Mouse (Mus musculus): ENCODE results near the gene Akr1b8. TPM values are rescaled to one million over a fixed set of nuclear protein-coding genes. Genes with fewer than 3 reads are reported as not detected.
A peak's percentile ranks its signal among the peaks of the same experiment; 100 is the strongest.
"Not testable (repeated sequence)": the region's sequence is repeated elsewhere in the genome, so short reads cannot be mapped to it uniquely, and the experiment has no call there.

Gene Akr1b8
- polyA plus RNA-seq, 1 experiment from 2014 or later, result 18.4 TPM

DNA sequence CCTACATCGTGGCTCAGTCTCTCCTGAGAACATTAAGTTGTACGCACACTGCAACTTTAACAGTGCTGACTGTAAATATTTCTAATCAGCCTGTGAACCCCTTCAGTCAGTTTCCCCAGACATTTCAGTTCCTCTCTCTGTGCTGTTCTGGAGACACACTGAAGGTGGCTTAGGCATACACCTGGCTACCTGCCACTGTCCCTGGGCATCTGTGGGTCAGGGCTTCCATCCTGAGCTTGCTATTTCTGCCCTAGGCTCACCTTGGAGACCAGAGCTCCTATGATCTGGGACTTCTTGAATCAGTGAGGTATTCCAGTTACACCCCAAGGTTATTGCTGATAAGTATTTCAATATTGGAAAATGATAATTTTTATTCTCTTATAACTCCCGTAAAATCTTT, 1.5 kb upstream of the Akr1b8 start:
- no peak overlapping the region for H3K4me3 ChIP-seq
- no peak overlapping the region for H3K27ac ChIP-seq
- 93% methylated on average over 3 of the region's 3 CpGs for WGBS
- H3K27me3 ChIP-seq, result no peaks in the 10 kb centered on the region
- H3K4me1 ChIP-seq, result peaks cover 11% of the 10 kb centered on the region; the same call in 1 of the 2 replicates
- H3K9ac ChIP-seq, result no peak overlapping the region
- H3K9me3 ChIP-seq (replicated peaks), result no peaks in the 10 kb centered on the region
- ATAC-seq (ENCODE audit: low FRiP score), result no peak
- no peaks in the 10 kb centered on the region for H3K36me3 ChIP-seq
- no peak overlapping the region for H3K4me2 ChIP-seq (replicated peaks)

DNA sequence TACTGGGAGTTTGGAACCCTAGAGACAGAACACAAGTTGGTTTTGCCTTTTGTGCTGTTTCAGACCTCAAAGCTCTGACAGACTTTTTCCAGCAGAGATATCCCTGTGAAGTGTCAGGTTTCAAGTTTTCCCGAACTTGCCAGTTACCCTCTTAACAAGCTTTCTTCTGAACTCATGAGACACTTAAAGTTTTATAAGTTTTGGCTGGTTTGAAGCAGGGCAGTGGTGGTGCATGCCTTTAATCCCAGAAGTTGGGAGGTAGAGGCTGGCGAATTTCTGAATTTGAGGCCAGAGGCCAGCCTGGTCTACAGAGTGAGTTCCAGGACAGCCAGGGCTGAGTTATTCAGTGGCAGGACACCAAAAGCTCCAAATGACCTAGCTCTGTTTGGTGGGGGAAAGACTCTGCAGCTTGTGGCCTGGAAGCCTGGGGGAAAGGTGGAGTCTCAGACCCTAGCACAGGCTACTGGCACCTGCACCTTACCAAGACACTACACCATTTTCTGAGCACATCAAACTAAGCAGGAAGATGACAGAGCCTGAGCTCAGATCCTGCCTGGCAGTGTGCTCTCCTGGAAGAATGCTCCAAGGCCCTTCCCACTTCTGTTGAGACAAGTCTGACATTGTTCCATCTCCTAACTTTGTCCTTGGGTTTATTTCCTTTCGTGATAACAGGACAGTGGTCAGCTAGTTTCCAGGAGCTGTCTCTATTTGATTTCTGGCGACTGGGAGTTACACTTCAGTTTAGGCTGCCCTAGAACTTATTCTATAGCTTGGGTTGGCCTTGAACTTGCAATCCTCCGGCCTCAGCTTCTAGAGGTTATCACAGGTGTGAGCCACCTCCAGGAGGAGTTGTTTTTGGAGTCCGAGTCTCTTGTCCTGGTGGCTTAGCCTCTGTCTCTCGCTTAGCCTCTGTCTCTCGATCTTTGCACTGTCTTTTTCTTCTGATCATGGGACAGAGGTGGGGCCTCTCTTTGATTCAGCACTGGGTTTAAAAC, 732 bp downstream of the Akr1b8 start:
- H3K4me1 ChIP-seq, result peaks cover 11% of the 10 kb centered on the region; the same call in 1 of the 2 replicates
- no peaks in the 10 kb centered on the region for H3K9me3 ChIP-seq (replicated peaks)
- H3K9ac ChIP-seq, result peak overlapping the region; percentile 18; the same call in 1 of the 2 replicates
- 0 out of 2 replicates have a peak overlapping the region, but pooled peaks have one; percentile 18 for H3K4me3 ChIP-seq
- H3K27ac ChIP-seq, result peak overlapping the region; percentile 30; the same call in 1 of the 2 replicates
- H3K36me3 ChIP-seq, result no peaks in the 10 kb centered on the region
- 82% methylated on average over 8 of the region's 8 CpGs for WGBS
- no peaks in the 10 kb centered on the region for H3K27me3 ChIP-seq
- peak overlapping the region; percentile 53 for H3K4me2 ChIP-seq (replicated peaks)
- no peak for ATAC-seq (ENCODE audit: low FRiP score)

DNA sequence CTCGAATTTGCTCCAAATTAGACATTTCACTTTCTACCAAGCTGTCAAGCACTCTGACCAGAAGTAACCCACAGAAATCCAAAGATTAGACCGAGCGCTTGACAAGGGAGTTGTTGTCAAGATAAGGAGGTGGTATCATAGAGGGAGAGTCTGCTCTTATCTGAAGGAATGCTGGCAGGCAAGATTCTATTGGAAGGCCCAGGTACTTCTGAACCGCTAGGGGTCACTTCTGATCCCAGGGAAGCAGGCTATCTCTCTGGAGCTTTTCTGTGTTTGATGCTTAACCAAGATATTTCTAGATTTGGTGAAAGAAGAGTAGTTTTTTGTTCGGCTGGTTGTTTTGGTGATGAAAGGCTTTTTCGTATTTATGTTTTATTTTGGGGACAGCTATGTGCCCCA, 1.4 kb downstream of the Akr1b8 start:
- H3K27ac ChIP-seq, result no peak overlapping the region
- 76% methylated on average over 6 of the region's 6 CpGs for WGBS
- H3K36me3 ChIP-seq, result no peaks in the 10 kb centered on the region

DNA sequence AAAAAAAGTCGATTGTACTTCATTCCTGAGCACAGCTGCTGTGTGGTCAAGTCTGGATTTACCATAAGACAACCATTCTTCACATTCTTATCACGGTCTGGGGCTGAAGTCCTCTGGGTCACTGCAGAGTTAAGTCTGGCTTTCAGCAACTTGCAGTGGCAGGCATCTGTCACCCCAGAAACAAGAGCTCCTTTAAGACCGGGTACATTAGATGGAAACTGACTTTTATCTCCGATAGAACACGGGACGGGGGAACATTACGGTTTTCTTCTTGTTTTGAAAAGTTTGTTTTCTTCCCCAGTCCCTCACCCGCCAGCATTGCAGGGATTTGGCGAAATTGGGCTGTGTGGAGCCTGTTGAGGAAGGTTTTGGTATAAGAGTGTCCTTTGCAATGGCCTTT, 1.9 kb downstream of the Akr1b8 start:
- Histone ChIP-seq H3K4me1 (peaks cover 11% of the 10 kb centered on the region; the same call in 1 of the 2 replicates), H3K9me3 (replicated peaks) (no peaks in the 10 kb centered on the region), H3K27me3 (no peaks in the 10 kb centered on the region), H3K9ac (no peak overlapping the region), H3K27ac (no peak overlapping the region), H3K4me2 (replicated peaks) (no peak overlapping the region), H3K36me3 (no peaks in the 10 kb centered on the region), H3K4me3 (no peak overlapping the region)
- ATAC-seq (ENCODE audit: low FRiP score), result no peak
- 81% methylated on average over 9 of the region's 9 CpGs for WGBS

More for the DNA sequence above, 1.4 kb downstream of the Akr1b8 start:
- Histone ChIP-seq H3K9me3 (replicated peaks) (no peaks in the 10 kb centered on the region), H3K9ac (no peak overlapping the region), H3K27me3 (no peaks in the 10 kb centered on the region), H3K4me2 (replicated peaks) (no peak overlapping the region), H3K4me1 (peaks cover 11% of the 10 kb centered on the region; the same call in 1 of the 2 replicates), H3K4me3 (no peak overlapping the region)
- ATAC-seq (ENCODE audit: low FRiP score), result no peak

DNA sequence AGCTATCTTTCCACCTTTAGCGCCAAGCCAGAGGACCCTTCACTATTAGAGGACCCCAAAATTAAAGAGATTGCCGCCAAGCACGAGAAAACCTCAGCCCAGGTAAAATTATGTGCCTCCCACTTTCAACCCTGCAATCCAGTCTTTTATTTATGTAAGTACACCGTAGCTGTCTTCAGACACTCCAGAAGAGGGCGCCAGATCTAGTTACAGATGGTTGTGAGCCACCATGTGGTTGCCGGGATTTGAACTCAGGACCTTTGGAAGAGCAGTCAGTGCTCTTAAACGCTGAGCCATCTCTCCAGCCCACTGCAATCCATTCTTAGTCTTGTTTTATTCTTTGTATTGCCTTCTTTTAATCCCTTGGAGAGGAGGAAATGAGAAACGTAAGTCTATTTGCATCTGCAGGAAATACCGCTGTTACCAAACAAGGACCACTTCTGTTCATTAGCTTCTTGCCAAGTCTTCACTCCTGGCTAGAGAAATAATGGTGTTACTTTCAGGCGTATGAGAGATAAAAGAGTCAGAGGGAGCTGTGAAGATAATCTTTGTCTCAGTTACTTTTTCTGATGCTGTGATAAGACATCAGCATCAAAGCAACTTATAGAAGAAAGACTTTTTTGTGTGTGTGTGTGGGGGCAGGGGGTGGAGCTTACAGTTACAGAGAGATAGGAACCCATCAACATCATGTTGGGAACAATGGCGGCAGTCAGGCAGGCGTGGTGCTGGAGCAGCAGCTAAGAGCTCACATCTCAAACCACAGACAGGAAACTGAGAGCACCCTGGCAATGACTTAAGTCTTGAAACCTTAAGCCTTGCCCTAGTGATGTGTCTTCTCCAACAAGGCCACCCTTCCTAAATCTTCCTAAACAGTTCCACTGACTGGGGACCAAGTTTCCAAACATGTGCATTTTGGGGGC, 10.6 kb downstream of the Akr1b8 start:
- no peaks in the 10 kb centered on the region for H3K9me3 ChIP-seq (replicated peaks)
- H3K36me3 ChIP-seq, result no peaks in the 10 kb centered on the region
- no peak overlapping the region for H3K9ac ChIP-seq
- ATAC-seq (ENCODE audit: low FRiP score), result no peak
- 88% methylated on average over 12 of the region's 12 CpGs for WGBS
- H3K4me1 ChIP-seq, result peaks cover 8% of the 10 kb centered on the region
- no peak overlapping the region for H3K27ac ChIP-seq
- no peak overlapping the region for H3K4me3 ChIP-seq
- no peaks in the 10 kb centered on the region for H3K27me3 ChIP-seq
- H3K4me2 ChIP-seq (replicated peaks), result no peak overlapping the region

DNA sequence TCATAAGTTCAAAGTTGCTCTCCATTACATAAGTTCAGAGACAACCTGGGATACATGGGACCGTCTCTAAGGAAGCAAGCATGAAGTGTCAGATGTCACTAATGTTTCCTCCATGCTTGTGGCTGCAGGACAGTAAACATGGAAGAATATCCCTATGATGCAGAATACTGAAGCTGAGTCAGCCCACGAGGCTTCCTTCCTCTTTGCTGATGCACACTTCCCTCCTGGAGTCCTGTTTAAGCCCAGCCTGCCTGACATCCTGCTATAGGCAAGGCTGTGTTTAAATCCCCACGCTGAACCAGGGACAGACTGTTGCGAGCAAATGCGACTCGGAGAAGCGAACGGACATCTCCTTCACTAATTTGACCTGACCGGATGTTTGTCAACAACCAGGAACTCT, 14.1 kb downstream of the Akr1b8 start:
- no peak overlapping the region for H3K27ac ChIP-seq
- no peaks in the 10 kb centered on the region for H3K9me3 ChIP-seq (replicated peaks)
- no peaks in the 10 kb centered on the region for H3K36me3 ChIP-seq
- peaks cover 8% of the 10 kb centered on the region for H3K4me1 ChIP-seq
- no peak overlapping the region for H3K9ac ChIP-seq
- no peak overlapping the region for H3K4me2 ChIP-seq (replicated peaks)
- no peaks in the 10 kb centered on the region for H3K27me3 ChIP-seq
- no peak for ATAC-seq (ENCODE audit: low FRiP score)
- no peak overlapping the region for H3K4me3 ChIP-seq
- WGBS, result 79% methylated on average over 9 of the region's 9 CpGs

DNA sequence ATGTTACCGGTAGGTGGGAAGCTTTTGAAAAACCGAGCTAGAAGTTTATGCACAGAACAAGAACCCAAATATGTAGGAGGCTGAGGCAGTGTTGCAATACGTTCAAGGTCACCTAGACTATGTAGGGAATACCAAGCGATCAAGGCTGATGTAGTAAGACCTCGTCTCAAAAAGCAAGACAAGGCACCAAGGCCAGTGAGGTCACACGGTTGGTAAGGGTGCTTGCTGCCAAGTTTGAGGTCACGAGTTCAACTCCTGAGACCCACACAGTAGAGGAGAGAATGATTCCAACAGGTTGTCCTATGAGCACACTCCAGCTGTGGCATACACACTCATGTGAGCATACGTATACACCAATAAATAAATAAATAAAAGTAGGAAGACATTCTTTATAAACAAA, 16.2 kb downstream of the Akr1b8 start:
- Histone ChIP-seq H3K4me1 (peaks cover 8% of the 10 kb centered on the region), H3K9me3 (replicated peaks) (no peaks in the 10 kb centered on the region), H3K27ac (no peak overlapping the region), H3K4me2 (replicated peaks) (no peak overlapping the region), H3K36me3 (no peaks in the 10 kb centered on the region), H3K4me3 (no peak overlapping the region), H3K27me3 (no peaks in the 10 kb centered on the region), H3K9ac (no peak overlapping the region)
- no peak for ATAC-seq (ENCODE audit: low FRiP score)
- 75% methylated on average over 8 of the region's 8 CpGs for WGBS

DNA sequence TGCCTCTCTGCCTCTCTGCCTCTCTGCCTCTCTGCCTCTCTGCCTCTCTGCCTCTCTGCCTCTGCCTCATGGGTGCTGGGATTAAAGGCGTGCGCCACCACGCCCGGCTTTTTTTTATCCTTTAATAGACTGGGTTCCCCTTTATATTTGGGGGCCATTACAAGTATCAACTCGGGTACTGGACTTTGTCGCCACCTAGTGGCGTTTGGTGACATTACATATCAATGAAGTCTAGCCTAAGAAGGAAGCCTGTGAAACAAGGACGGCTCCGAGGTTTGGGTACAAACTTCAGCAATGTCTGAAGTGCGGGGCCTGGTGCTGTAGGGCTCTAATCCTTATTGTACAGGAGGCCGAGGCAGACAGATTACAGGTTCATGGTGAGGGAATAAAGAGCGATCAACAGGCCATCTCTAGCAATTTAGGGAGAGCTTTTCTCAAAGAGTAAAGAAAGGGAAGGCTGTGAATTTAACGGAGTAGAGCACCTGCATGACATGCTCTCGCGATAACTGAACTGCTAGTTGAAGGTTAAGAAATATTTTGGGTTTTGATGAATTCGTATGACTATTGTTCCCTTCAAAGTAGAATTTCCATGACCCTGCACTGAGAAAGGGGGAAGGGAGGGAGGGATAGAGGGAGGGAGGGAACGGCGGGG, 17.9 kb downstream of the Akr1b8 start:
- WGBS, result 30% methylated on average over 18 of the region's 18 CpGs
- Histone ChIP-seq H3K27ac (no peak overlapping the region), H3K4me1 (peaks cover 8% of the 10 kb centered on the region), H3K4me3 (no peak overlapping the region), H3K9ac (no peak overlapping the region), H3K27me3 (no peaks in the 10 kb centered on the region), H3K4me2 (replicated peaks) (peak overlapping the region; percentile 19), H3K36me3 (no peaks in the 10 kb centered on the region), H3K9me3 (replicated peaks) (no peaks in the 10 kb centered on the region)
- ATAC-seq (ENCODE audit: low FRiP score), result no peak

DNA sequence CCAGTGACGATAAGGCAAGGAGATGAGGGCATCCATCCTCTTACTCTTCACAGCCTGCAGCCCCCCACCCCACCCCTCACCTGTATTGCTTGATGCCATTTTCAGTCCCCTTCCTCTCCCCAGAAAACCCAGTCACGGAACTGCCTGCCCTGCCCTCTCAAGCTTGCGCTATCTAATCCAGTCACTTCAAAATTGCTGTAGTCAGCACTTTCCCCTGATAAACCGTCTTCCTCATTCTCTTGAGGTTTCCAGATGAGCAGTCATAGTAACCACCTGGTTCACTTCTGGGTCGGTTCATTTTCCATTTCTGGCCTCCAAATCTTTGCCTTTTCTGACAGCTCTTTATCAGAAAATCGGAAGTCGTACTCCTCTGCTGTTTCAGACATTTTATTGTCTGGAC, 19.9 kb downstream of the Akr1b8 start:
- no peaks in the 10 kb centered on the region for H3K9me3 ChIP-seq (replicated peaks)
- H3K36me3 ChIP-seq, result no peaks in the 10 kb centered on the region

DNA sequence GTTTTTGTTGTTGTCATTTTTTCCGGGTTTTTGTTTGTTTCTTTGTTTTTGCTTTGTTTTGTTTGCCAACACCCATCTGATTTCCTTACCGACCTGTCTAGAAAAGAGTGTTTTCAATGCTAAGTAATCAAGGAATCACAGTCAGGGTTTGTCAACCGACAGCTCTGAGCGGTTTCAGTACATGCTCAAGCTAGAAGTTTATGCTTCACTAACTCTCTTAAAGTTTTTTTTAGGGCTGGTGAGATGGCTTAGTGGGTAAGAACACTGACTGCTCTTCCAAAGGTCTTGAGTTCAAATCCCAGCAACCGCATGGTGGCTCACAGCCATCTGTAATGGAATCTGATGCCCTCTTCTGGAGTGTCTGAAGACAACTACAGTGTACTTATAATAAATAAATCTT, 22.0 kb downstream of the Akr1b8 start:
- not testable (repeated sequence) for H3K9me3 ChIP-seq (replicated peaks); H3K9ac ChIP-seq
- WGBS, result 79% methylated on average over 5 of the region's 5 CpGs

More for the DNA sequence above, 19.9 kb downstream of the Akr1b8 start:
- Histone ChIP-seq H3K4me3 (no peak overlapping the region), H3K27me3 (no peaks in the 10 kb centered on the region), H3K4me1 (peaks cover 4% of the 10 kb centered on the region), H3K4me2 (replicated peaks) (no peak overlapping the region), H3K9ac (no peak overlapping the region), H3K27ac (no peak overlapping the region)
- ATAC-seq (ENCODE audit: low FRiP score), result no peak
- 80% methylated on average over 7 of the region's 7 CpGs for WGBS

DNA sequence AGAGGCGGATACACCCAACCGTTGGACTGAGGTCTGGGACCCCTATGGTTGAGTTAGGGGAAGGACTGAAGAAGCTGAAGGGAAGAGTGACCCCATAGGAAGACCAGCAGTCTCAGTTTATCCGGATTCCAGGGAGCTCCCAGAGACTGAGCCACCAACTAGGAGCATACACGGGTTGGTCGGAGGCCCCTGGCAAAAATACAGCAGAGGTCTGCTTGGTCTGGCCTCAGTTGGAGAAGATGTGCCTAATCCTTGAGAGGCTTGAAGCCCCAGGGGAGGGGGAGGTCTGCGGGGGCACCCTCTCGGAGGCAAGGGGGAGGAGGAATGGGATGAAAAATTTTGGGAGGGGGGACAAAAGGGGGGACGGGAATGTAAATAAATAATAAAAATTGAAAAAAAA, 29.5 kb downstream of the Akr1b8 start:
- H3K9me3 ChIP-seq (replicated peaks), result no peaks in the 10 kb centered on the region
- no peak overlapping the region for H3K27ac ChIP-seq
- no peak overlapping the region for H3K9ac ChIP-seq
- H3K4me1 ChIP-seq, result peaks cover 10% of the 10 kb centered on the region; the same call in 1 of the 2 replicates
- 50% methylated on average over 8 of the region's 8 CpGs for WGBS
- no peaks in the 10 kb centered on the region for H3K36me3 ChIP-seq
- H3K4me2 ChIP-seq (replicated peaks), result 0 out of 2 replicates have a peak overlapping the region, but pooled peaks have one; percentile 72
- no peak; the same call in 1 of the 2 replicates for ATAC-seq (ENCODE audit: low FRiP score)
- H3K4me3 ChIP-seq, result no peak overlapping the region
- no peaks in the 10 kb centered on the region for H3K27me3 ChIP-seq

More for the DNA sequence above, 22.0 kb downstream of the Akr1b8 start:
- H3K4me3 ChIP-seq; H3K36me3 ChIP-seq; H3K27me3 ChIP-seq; H3K27ac ChIP-seq; H3K4me2 ChIP-seq (replicated peaks); H3K4me1 ChIP-seq; ATAC-seq (ENCODE audit: low FRiP score): not testable (repeated sequence)
